Mouse (Mus musculus) left cerebral cortex, postnatal 10 days (tissue): Measurements from ENCODE around the gene Oscar. TPM values are rescaled to one million over a fixed set of nuclear protein-coding genes. Genes with fewer than 3 reads are reported as not detected.
A peak's percentile ranks its signal among the peaks of the same experiment; 100 is the strongest.
"Not testable (repeated sequence)": the region's sequence is repeated elsewhere in the genome, so short reads cannot be mapped to it uniquely, and the experiment has no call there.

Source experiments
- DNase-seq, 2 experiments: peaks; one replicate each; pipeline ENCODE4 v3.0.0; 2021 to 2022; ENCODE audit warnings: low spot score in 2 of 2, mixed read lengths in 1 of 2; ENCODE audit errors: extremely low spot score in 1 of 2
- intact Hi-C: fragments of 180-260 bp; cut with DNase I; formaldehyde crosslinking; loops from one replicate; pipeline ENCODE4 v1.15.1; 2025
- total RNA-seq, 2 experiments: library from RNA; stranded (reverse); gene quantifications; 2 replicates each; pipeline ENCODE4 v1.2.3; 2021

Gene Oscar
- total RNA-seq, 2 experiments from 2014 or later, result 1.4 to 1.7 TPM

- DNase-seq, result no peak
- intact Hi-C loops, result no loop called here
These were observed 658 bp upstream of the Oscar start for GRCm38 (mm10) chr7:3616389-3617241.

GRCm38 (mm10) chr7:3614021-3614420 is 1.9 kb downstream of the Oscar start:
- intact Hi-C loops, result no loop called here

GRCm38 (mm10) chr7:3611006-3611405 is 5.0 kb downstream of the Oscar start:
- DNase-seq, result no peak
- intact Hi-C loops, result no loop called here

More at GRCm38 (mm10) chr7:3614021-3614420, 1.9 kb downstream of the Oscar start:
- DNase-seq, result no peak

- intact Hi-C loops, result no loop called here
- no peak for DNase-seq
These were observed 5.5 kb downstream of the Oscar start for GRCm38 (mm10) chr7:3610437-3610836.

- DNase-seq, result peak in 1 of 2 experiments; percentile 54
- intact Hi-C loops, result no loop called here
These were observed 6.9 kb downstream of the Oscar start for GRCm38 (mm10) chr7:3609082-3609481.

GRCm38 (mm10) chr7:3608668-3609067 is 7.3 kb downstream of the Oscar start:
- intact Hi-C loops, result no loop called here
- DNase-seq, result no peak

- no peak for DNase-seq
- intact Hi-C loops, result no loop called here
These were observed 8.6 kb downstream of the Oscar start for GRCm38 (mm10) chr7:3607391-3607790.

- intact Hi-C loops, result no loop called here
- no peak for DNase-seq
These were observed 9.2 kb downstream of the Oscar start for GRCm38 (mm10) chr7:3606798-3607197.

- intact Hi-C loops, result loop anchor here (5.0 kb wide), 1 partner anchor 826 kb away; no protein-coding TSS in a partner anchor
- DNase-seq, result peak; percentile 63 to 71
These were observed 14.8 kb downstream of the Oscar start for GRCm38 (mm10) chr7:3601119-3601518.

GRCm38 (mm10) chr7:3597755-3598154 is 18.2 kb downstream of the Oscar start:
- DNase-seq, intact Hi-C loops: not testable (repeated sequence)

GRCm38 (mm10) chr7:3595146-3595545 is 20.8 kb downstream of the Oscar start:
- intact Hi-C loops, result no loop called here

GRCm38 (mm10) chr7:3594686-3595085 is 21.3 kb downstream of the Oscar start:
- intact Hi-C loops, result no loop called here
- no peak for DNase-seq

More at GRCm38 (mm10) chr7:3595146-3595545, 20.8 kb downstream of the Oscar start:
- DNase-seq, result no peak

GRCm38 (mm10) chr7:3593855-3594254 is 22.1 kb downstream of the Oscar start:
- no peak for DNase-seq
- intact Hi-C loops, result no loop called here

GRCm38 (mm10) chr7:3591534-3591933 is 24.4 kb downstream of the Oscar start:
- DNase-seq, result no peak
- intact Hi-C loops, result no loop called here

- intact Hi-C loops, result no loop called here
- no peak for DNase-seq
These were observed 25.4 kb downstream of the Oscar start for GRCm38 (mm10) chr7:3590550-3590949.

- DNase-seq, result no peak
- intact Hi-C loops, result no loop called here
These were observed 28.7 kb downstream of the Oscar start for GRCm38 (mm10) chr7:3587292-3587691.

GRCm38 (mm10) chr7:3586255-3586654 is 29.7 kb downstream of the Oscar start:
- intact Hi-C loops, result no loop called here
- no peak for DNase-seq

GRCm38 (mm10) chr7:3585763-3586162 is 30.2 kb downstream of the Oscar start:
- DNase-seq, result no peak
- intact Hi-C loops, result no loop called here

GRCm38 (mm10) chr7:3580029-3580428 is 35.9 kb downstream of the Oscar start:
- DNase-seq, result no peak
- intact Hi-C loops, result no loop called here

GRCm38 (mm10) chr7:3578952-3579546 is 36.9 kb downstream of the Oscar start:
- DNase-seq, result no peak
- intact Hi-C loops, result no loop called here
